Mouse (Mus musculus) liver, embryonic 14.5 days (tissue): Measurements from ENCODE around the gene Fam168b.

Experiments used
- CTCF ChIP-seq: IDR thresholded peaks from 2 replicates; pipeline ENCODE4 v1.5.1; 2016; ENCODE audit warnings: antibody characterized with exemption, low read depth, control low read depth
- EP300 ChIP-seq: IDR thresholded peaks from 2 replicates; pipeline ENCODE4 v1.6.1; 2016; ENCODE audit warnings: antibody characterized with exemption, low read depth

DNA sequence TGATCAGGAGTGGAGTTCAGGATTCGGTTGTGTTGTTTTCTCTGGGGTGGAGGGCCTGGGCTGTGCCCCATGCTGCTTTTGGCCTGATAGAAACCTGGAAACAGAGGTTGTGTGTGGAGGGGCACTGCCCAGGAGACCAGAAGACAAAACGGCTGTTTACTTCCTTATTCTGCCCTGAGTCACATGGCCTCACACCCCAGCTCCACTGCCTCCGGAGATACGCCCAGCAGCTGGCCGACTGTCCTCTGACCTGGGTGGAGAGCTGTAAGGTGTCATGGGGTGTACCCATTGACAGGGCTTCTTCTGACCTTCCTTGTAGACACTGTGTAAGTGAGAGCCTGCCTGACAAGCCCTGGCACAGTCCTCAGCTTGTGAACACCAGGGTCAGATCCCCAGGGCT, 15.8 kb upstream of the Fam168b start:
- TF ChIP-seq CTCF (no peak), EP300 (no peak)
